Mouse (Mus musculus): Measurements from ENCODE around the gene D5Ertd579e. TPM values are rescaled to one million over a fixed set of nuclear protein-coding genes. Genes with fewer than 3 reads are reported as not detected.

The D5Ertd579e gene
- polyA plus RNA-seq, 1 experiment from 2014 or later: 25.5 TPM

DNA sequence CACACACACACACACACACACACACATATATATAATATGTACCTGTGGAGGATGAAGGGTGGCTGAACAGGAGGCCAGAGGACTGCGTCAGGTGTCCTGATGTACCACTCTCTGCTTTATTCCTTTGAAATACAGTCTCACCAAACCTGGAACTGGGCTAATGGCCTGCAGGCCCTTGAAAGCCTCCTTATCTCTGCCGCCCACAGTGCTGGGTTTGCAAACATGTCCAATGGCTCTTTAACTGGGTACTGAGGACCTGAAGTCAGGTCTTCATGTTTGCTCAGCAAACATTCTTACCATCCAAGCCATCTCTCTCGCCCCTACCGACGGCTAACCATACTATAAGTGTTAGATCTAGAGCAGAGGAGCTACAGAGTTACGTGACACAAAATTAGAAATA lies 17.9 kb upstream of the D5Ertd579e start:
- DNase-seq (peak; percentile 44), ATAC-seq (ENCODE audit: insufficient read depth) (peak; percentile 54; the same call in 1 of the 2 replicates)
- Histone ChIP-seq H3K36me3 (ENCODE audit: insufficient read depth) (no peaks in the 10 kb centered on the region), H3K27me3 (ENCODE audit: insufficient read depth, low read length) (peaks cover 47% of the 10 kb centered on the region), H3K4me3 (ENCODE audit: low read depth, low read length) (no peak overlapping the region), H3K27ac (ENCODE audit: low read depth) (peak overlapping the region; percentile 36; the same call in 1 of the 2 replicates), H3K4me1 (ENCODE audit: insufficient read depth) (peaks cover 10% of the 10 kb centered on the region; the same call in 1 of the 2 replicates), H3K4me2 (peak overlapping the region; percentile 70), H3K9me3 (ENCODE audit: low read depth, low read length) (no peaks in the 10 kb centered on the region), H3K9ac (no peak overlapping the region)
- 0 out of 2 replicates have a peak, but pooled peaks have one; percentile 2 for TF ChIP-seq CTCF (IDR thresholded peaks at IDR 0.05; ENCODE audit: low read depth)
- WGBS: 56% methylated on average over 6 of the region's 6 CpGs

DNA sequence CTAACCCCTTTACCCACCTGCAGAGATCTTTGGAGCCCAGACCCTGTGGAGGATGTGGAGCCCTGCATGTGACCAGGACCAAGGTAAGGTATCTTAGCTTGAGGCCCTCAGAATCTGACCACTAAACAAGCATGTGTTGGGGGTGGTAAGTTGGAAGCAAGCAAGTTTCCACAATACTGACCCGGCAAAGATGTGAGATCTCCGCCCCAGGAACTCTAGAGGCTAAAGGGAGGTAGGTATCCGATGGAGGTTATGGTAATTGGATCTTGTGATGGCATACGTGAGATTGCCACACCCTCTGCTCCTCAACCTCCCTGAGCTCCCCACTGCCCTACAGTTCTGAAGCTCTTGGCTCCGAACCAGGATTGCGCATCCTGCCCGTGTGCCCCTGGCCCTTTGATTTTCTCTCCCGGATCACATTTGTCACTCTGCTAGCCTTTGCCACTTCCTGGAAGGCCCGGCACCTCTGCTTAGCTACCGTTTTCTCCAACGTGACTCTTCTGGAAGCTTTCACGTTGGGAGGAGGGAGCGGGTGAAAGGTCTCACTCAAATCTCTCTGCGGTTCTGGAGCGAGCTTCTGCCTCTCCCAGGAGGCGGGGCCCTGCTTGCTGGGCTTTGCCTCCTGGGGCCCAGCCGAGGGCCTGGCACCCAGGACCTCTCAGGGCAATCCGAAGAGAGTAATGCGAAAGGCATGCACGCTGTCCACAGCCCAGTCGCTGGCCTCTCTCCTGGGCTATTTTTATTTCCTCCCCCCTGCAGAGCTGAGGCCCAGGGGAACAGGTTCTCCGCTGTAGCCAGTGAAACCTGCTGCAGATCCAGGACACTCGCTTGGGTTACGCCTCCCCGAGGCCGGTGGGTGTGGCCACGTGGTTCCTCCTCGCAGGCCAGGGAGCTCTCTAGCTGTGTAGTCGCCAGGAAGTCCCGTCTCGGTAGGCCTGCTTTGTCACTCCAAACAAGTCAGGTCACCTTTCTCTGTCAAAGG lies 17.0 kb upstream of the D5Ertd579e start:
- peak; percentile 84 for DNase-seq
- peak; percentile 94 for ATAC-seq (ENCODE audit: insufficient read depth)
- H3K9ac ChIP-seq: peak overlapping the region; percentile 36; the same call in 1 of the 2 replicates
- H3K4me3 ChIP-seq (ENCODE audit: low read depth, low read length): peak overlapping the region; percentile 25
- peak; percentile 10; the same call in 1 of the 2 replicates for TF ChIP-seq CTCF (IDR thresholded peaks at IDR 0.05; ENCODE audit: low read depth)
- H3K27ac ChIP-seq (ENCODE audit: low read depth): peak overlapping the region; percentile 36; the same call in 1 of the 2 replicates
- peaks cover 10% of the 10 kb centered on the region; the same call in 1 of the 2 replicates for H3K4me1 ChIP-seq (ENCODE audit: insufficient read depth)
- H3K36me3 ChIP-seq (ENCODE audit: insufficient read depth): no peaks in the 10 kb centered on the region
- H3K4me2 ChIP-seq: peak overlapping the region; percentile 70
- WGBS: 4% methylated on average over 31 of the region's 31 CpGs
- peaks cover 39% of the 10 kb centered on the region for H3K27me3 ChIP-seq (ENCODE audit: insufficient read depth, low read length)
- H3K9me3 ChIP-seq (ENCODE audit: low read depth, low read length): no peaks in the 10 kb centered on the region

DNA sequence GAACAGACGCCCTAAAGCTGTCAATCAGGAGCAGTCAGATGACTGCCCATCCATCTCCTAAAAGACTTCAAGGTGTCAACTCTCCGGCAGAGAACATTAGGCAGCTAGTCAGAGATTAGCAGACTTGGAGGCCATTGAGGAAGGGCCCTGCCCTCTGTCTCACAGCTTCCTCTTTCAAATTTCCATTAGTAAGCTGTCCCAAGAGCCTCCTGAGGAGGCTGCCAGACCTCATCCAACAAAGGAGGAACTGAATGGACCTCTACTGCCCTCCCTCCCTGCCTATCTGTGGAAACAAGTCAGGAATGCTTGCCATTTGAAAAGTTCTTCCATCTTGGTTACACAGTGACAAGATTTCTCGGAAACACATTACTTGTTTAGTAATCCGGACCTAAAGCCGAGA lies 16.0 kb upstream of the D5Ertd579e start:
- peak overlapping the region; percentile 33; the same call in 1 of the 2 replicates for H3K27ac ChIP-seq (ENCODE audit: low read depth)
- DNase-seq: no peak
- ATAC-seq (ENCODE audit: insufficient read depth): no peak
- peaks cover 39% of the 10 kb centered on the region for H3K27me3 ChIP-seq (ENCODE audit: insufficient read depth, low read length)
- H3K4me3 ChIP-seq (ENCODE audit: low read depth, low read length): no peak overlapping the region
- H3K9ac ChIP-seq: no peak overlapping the region
- no peaks in the 10 kb centered on the region for H3K9me3 ChIP-seq (ENCODE audit: low read depth, low read length)
- WGBS: 42% methylated on average over 5 of the region's 5 CpGs
- TF ChIP-seq CTCF (IDR thresholded peaks at IDR 0.05; ENCODE audit: low read depth): no peak
- no peaks in the 10 kb centered on the region for H3K36me3 ChIP-seq (ENCODE audit: insufficient read depth)
- H3K4me1 ChIP-seq (ENCODE audit: insufficient read depth): peaks cover 10% of the 10 kb centered on the region; the same call in 1 of the 2 replicates
- no peak overlapping the region for H3K4me2 ChIP-seq

DNA sequence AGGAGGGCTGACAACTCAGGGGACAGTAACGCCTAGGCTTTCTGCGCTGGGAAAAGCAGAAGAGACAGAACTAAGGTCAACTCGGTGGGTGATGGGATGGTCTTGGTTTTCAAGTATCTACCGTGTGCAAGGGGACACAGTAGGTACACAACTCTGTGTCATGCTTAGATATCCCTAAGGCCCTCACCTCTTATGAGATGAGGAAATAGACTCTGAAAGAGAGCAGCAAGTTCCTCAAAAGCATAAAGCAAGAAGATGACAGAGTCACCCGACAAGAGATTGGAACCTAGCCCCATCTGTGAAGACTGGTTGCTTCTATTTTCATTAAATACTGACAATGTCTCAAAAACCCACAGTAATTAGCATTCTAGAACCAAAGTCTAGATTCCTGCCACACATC lies 10.0 kb upstream of the D5Ertd579e start:
- no peaks in the 10 kb centered on the region for H3K36me3 ChIP-seq (ENCODE audit: insufficient read depth)
- H3K4me1 ChIP-seq (ENCODE audit: insufficient read depth): no peaks in the 10 kb centered on the region
- no peak for TF ChIP-seq CTCF (IDR thresholded peaks at IDR 0.05; ENCODE audit: low read depth)
- H3K4me3 ChIP-seq (ENCODE audit: low read depth, low read length): no peak overlapping the region
- no peak overlapping the region for H3K27ac ChIP-seq (ENCODE audit: low read depth)
- DNase-seq (no peak), ATAC-seq (ENCODE audit: insufficient read depth) (no peak)
- no peak overlapping the region for H3K9ac ChIP-seq
- H3K27me3 ChIP-seq (ENCODE audit: insufficient read depth, low read length): peaks cover 19% of the 10 kb centered on the region
- no peaks in the 10 kb centered on the region for H3K9me3 ChIP-seq (ENCODE audit: low read depth, low read length)
- 80% methylated on average over 5 of the region's 5 CpGs for WGBS
- H3K4me2 ChIP-seq: no peak overlapping the region

DNA sequence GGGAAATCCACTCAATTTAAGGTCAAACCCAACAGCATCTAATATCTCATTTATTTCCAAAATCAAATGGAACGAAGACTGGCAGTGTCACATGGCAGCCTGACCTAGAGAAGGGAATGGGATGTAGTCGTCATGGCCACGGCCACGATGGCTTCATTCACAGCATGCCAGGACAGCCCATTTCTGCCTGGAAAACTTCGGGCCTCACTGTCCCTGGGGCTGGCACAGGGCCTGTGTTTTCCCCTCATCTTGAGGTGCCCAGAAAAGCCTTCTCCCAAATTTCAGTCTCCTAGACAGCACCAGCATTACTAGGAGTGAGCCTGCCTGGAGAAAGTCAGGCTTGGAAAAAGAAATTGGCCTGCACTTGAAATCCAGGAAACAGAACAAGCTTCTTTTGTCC lies 9.6 kb upstream of the D5Ertd579e start:
- H3K4me1 ChIP-seq (ENCODE audit: insufficient read depth): no peaks in the 10 kb centered on the region
- H3K4me3 ChIP-seq (ENCODE audit: low read depth, low read length): no peak overlapping the region
- WGBS: 84% methylated on average over 5 of the region's 5 CpGs
- DNase-seq: no peak
- no peak for ATAC-seq (ENCODE audit: insufficient read depth)
- H3K9ac ChIP-seq: no peak overlapping the region
- no peak overlapping the region for H3K27ac ChIP-seq (ENCODE audit: low read depth)
- peaks cover 17% of the 10 kb centered on the region for H3K27me3 ChIP-seq (ENCODE audit: insufficient read depth, low read length)
- H3K36me3 ChIP-seq (ENCODE audit: insufficient read depth): no peaks in the 10 kb centered on the region
- H3K4me2 ChIP-seq: no peak overlapping the region
- no peak for TF ChIP-seq CTCF (IDR thresholded peaks at IDR 0.05; ENCODE audit: low read depth)
- no peaks in the 10 kb centered on the region for H3K9me3 ChIP-seq (ENCODE audit: low read depth, low read length)

DNA sequence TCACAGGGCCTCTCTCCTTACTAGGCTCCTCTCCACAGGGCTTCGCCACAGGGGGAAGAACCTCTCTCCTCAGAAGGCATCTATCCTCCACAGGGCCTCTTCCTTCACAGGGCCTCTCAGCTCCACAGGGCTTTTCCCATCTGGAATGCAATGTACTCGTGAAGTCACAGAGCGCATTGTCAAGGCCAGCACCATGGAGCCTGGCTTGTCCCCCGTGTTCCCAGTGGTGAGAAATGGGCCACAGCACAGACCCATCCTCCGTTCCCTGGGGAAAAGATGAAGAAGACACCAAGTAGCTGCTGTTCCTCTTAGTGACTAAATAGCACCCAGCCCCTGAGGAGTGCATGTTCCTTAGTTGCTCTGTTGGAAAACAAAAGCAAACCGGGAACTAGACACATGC lies 8.9 kb upstream of the D5Ertd579e start:
- no peak for DNase-seq
- Histone ChIP-seq H3K27me3 (ENCODE audit: insufficient read depth, low read length) (peaks cover 10% of the 10 kb centered on the region; the same call in 1 of the 2 replicates), H3K9ac (no peak overlapping the region), H3K4me2 (no peak overlapping the region), H3K27ac (ENCODE audit: low read depth) (no peak overlapping the region), H3K36me3 (ENCODE audit: insufficient read depth) (no peaks in the 10 kb centered on the region), H3K4me1 (ENCODE audit: insufficient read depth) (no peaks in the 10 kb centered on the region), H3K9me3 (ENCODE audit: low read depth, low read length) (no peaks in the 10 kb centered on the region), H3K4me3 (ENCODE audit: low read depth, low read length) (no peak overlapping the region)
- TF ChIP-seq CTCF (IDR thresholded peaks at IDR 0.05; ENCODE audit: low read depth): no peak
- ATAC-seq (ENCODE audit: insufficient read depth): no peak
- WGBS: 72% methylated on average over 6 of the region's 6 CpGs
